Mouse (Mus musculus) lung, postnatal 25 days (tissue): ENCODE measurements at regions not wholly inside any gene's neighbourhood (a gene's known extent, or its start where the extent isn't known, plus 50 kb on each side); places are given as distances from the start of the nearest gene placed in this dataset.

Source experiments
- DNase-seq: peaks from one replicate; pipeline ENCODE4 v3.0.0; 2022; ENCODE audit warnings: low spot score

DNA sequence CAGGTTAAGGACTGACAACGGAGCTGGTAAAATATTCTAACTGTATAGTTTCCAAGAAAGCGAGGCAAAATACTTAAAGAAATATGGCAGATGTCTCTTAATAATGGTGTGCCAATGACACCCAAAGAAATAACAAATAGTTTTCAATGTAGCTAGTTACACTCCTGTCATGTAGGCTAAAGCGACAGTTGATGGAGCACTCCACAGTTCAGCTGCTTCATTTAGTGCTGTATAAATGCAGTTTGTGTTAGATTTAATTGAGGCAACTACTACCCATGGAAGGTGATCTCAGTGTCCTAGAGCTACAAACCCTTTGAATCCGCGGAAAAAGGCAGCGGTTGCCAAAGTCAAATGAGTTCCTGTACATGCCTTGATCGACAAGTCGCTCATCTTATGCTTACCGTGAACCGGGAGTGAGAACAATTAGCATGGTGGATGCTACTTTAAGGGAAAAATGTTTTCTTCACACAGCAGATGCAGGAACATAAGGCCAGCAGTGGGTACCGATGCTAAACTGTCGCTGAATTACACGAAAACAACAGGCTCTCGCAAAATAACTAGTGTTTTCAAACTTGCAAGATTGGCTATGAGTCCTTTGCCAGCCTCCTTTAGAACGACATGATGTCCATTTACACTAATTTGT is 961.4 kb downstream of the Mat2b start:
- no peak for DNase-seq

- DNase-seq, result no peak
These were observed 971.4 kb downstream of the Mat2b start for GRCm38 (mm10) chr11:39723621-39724020.

- no peak for DNase-seq
These were observed 1016.5 kb downstream of the Mat2b start for GRCm38 (mm10) chr11:39678521-39678920.

DNA sequence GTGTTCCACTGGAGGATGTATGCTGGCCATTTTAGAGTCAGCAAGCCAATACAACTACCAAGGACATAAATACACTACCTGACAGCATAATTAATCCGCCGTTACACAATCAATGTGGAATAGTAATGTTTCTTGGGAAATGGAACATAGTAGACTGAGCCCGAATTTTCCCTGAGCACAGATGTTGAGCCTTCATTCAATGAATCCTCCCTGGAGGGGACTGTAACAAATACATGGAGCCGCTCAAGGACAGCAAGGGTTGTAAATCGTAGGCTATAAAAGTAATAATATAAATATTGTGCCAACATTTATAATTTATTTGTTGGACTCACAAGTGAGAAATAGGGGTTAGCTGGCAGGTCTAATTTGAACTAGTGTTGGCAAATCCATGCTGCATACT is 1041.4 kb downstream of the Mat2b start:
- no peak for DNase-seq

GRCm38 (mm10) chr11:39619356-39619755 is 1075.6 kb downstream of the Mat2b start:
- no peak for DNase-seq

DNA sequence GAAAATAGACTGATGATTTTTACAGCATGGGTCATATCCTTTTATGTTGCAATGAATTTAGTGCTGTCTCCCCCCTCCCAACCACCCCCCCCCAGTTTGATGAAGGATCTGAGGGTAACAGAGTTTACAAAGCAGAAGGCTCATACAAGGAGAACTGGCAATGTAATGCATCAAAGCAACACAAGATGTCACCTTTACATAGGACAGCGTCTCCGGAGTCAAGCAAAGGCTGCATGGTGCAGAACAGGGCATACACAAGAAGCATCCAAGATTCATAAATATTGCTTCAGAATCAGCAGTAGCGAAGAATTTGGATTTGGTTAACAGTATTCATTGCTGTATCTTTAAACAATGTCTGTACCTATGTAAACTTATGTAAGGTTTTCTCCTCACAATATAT is 1079.2 kb downstream of the Mat2b start:
- no peak for DNase-seq

DNA sequence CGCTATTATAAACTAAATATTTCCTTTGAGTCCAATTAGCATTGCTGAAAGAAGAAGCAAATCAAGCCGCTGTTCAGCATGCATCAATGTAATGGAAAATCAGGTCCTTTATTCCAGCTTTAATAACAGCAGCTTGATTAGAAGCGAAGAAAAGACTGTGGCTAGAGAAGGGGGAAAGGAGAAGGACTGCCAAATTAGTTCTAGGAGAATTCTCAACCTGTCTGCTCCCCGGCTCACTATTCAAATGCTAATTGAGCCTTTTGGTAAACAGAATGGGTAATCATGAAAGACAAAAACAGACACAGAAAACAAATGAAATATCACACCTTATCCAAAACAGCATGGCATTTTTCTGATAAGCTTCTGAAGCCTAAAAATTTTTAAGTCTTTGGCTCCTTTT is 1098.5 kb downstream of the Mat2b start:
- no peak for DNase-seq

DNA sequence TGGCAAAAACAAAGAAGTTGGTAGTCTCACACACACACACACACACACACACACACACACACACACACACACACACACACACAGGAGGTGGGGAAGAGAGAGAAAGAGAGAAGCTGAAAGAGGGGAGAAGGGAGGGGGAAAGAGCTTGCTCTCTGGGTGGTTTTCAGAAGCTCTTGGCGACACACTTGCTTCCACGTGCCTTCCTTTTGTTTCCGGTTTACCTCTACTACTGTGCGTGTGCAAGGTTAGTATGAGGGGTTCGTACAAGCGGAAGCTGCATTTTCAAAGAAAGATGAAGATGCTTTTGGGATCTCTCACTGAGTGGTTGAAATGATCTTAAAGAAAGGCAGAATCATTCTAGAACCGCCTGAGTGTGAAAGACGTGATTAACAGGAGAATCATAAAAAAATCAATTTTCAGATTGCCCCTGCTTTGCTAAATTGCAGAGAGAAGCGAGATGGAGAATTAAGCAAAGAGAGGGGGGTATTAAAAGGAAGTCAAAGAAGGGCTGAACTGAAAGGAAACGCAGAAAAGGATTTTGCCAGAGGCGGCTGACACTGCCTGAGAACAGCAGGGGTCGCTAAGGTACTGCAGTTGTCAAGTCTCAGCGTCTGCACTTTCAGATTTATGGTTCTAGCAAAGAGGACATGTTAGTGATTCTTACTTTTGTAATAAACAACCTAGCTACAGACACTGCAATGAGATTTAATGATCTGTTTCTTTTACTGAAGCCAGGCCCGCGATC is 1106.2 kb downstream of the Mat2b start:
- DNase-seq, result peak; percentile 0

DNA sequence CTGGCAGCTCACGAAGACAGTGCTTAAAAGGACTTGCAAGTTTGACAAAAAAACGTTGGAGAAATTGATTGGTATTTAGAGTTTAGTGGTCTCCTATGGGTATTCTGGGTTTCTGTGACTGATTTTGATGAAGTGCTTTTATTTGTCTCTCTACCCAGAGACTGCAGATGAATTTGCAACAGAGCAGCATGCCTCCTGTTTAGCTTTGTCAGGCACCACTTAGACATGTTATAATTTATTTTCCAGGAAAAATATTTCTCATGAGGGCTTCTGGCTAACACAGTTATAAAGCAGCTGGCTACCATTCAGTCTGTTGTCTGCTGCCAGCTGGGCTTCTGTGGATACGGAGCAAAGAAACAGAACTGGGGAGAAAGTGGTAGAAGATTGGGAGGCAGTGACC is 1136.7 kb downstream of the Mat2b start:
- DNase-seq, result no peak

DNA sequence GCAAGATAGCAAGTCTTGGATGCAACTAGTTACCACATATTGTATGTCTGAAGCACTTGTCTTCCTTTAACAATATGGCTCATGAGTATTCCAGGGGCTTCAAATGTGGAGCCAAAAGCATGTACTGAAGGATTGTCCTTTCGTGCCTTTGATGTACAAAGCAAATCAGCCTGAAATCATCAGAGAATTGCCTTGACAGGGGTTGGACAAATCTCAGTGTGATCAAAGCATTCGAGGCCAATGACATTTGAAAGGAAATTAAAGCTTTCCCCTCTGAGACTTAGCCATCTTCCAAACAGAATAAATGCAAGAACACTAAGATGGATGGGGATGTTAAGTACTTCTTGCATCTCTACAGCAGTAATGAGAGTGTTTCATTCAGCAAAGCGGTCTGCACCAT is 1144.9 kb downstream of the Mat2b start:
- DNase-seq, result no peak

DNA sequence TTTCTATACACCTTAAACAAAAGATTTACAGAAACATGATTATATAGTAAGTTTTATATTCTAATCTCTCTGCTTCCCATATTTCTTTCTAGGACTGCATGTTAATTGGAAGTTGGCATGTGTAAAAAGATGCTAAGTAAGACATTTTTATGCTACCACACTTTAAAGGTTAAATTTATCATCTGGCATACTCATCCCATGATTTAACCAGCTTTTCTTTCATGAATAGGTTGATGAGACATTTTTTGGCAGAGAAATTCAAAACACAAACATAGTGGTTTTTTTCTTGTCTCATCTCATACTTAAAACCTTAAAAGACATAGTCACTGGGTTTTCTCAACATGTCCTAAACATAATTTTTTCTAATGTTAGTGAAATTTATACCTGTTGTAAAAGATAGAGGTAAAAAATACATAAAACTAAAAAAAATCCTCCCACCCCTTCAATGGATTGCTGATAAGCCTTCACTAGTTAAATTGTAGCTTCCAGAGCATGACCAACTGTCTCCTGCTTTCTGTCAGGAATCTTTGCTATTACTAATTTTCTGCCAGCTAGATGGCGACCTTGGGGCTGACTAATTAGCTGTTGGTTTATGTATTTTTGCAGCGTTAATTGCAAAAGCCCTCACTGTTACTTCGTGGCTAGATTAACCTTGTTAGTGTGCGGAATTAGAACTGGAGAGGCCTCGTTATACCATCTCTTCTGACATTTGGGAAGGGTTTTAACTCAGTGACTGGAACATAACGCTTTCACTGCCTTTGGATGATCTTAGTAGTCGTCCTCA is 1169.9 kb downstream of the Mat2b start:
- no peak for DNase-seq

DNA sequence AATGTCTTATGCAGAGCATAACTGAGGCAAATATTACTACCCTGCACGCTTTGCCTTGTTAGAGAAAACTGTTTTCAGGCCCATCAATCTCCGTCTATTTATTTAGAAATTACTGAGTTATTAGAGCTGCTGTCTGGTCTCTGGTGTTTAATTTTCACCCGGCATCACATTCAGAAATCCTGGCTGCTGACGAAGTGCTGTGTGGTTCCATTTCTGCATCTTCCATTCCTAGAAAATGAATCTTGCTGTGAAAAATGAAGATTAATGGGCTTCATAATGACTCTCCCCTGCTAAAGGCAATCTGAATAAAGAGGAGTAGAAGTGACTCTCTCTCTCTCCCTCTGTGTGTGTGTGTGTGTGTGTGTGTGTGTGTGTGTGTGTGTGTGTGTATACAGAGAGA is 1199.8 kb downstream of the Mat2b start:
- DNase-seq, result no peak

DNA sequence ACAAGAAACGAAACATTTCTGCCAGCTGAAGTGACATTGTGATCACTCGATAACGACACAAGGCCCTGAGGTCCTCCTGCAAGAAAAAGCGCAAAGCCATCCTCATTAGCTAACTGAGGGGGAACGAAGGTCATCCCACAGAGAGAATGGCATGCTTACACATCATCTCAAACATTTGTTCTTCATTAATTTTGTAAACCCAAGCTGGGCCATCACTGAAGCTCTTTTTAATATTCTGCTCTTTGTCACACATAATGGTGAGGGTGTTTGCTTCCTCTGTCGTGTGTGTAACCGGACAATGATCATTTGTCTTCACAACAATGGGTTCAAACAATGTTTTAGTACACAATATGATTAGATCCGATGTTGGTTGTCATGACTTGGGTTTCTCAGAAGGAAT is 1217.9 kb downstream of the Mat2b start:
- DNase-seq, result no peak

DNA sequence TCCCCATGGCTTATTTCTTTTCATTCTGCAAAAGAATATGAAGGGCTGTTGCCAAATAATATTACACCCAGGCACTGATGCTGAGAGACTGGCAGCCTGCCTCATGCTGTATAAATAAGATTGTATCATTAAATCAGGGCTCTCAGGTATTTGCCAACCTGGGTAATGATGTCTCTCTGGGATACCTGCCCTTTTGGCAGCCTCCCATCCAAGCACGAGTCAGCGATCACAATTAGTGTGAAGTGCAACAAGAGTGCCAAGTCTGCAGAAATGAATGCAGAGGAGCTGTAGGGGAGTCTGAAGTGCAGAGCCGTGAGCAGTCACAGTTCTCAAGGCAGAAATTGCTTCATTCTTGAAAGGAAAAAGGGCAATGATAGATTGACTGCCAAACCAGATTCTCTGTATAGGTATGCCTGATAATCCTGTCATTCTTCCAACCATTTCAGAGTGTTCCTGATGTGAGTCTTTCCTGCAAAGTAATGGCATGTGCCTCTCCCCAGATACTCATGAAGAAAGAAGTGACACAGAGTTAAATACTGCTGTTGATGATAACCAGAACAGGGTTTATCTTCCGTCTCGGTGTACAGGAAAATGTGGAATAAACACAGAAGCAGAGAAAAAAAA is 1241.6 kb downstream of the Mat2b start:
- no peak for DNase-seq

DNA sequence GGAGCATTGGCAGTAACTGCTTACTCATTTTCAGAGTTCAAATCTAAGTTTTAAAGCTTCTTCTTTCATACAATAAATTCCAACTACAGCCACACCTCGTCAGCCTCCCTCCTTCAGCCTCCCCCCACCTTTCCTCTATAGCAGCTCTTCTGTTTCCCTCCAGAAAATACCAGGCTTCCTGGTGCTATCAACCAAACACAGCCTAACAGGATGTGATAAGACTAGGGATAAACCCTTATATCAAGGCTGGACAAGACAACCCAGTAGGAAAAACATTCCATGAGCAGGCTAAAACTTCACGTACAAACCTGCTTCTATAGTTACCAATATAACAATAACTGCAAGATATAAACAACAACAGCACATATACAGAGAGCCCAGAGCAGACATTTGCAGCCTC is 1248.6 kb downstream of the Mat2b start:
- no peak for DNase-seq

- no peak for DNase-seq
These were observed 1283.3 kb downstream of the Mat2b start for GRCm38 (mm10) chr11:39411691-39412090.

- DNase-seq, result no peak
These were observed 1283.8 kb downstream of the Mat2b start for GRCm38 (mm10) chr11:39411182-39411581.

DNA sequence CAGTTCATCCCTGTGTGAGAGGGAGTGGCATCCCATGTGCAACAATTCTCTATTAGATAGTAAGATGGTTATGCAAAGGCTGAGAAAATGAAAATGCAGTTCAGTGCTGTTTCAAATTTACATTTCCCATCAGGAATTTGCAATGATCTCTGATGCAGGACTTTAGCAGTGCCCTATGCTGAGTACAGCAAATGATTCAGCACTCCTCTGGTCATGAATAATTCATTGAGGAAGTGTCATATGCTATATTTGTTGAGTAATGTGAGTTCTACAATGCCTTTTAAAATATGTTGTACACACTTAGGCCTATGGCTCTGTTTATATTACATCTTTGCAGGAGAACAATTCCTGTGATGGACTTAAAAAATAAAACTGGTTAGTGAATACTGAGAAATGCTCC is 1330.2 kb downstream of the Mat2b start:
- DNase-seq, result no peak

- DNase-seq, result no peak
These were observed 1344.4 kb downstream of the Mat2b start for GRCm38 (mm10) chr11:39350616-39351015.
